Mouse (Mus musculus): ENCODE measurements at regions not wholly inside any gene's neighbourhood (a gene's known extent, or its start where the extent isn't known, plus 50 kb on each side); places are given as distances from the start of the nearest gene placed in this dataset. TPM values are rescaled to one million over a fixed set of nuclear protein-coding genes. Genes with fewer than 3 reads are reported as not detected.

Small RNAs in the stretch of these regions (microRNA-seq; reads per million reads assigned to microRNA genes)
- not detected for gene Mir6368 (ENCODE audit: insufficient number of aligned reads)

All from forebrain, embryonic 11.5 days (tissue).